Mouse (Mus musculus): ENCODE results near the gene Tlr13. TPM values are rescaled to one million over a fixed set of nuclear protein-coding genes. Genes with fewer than 3 reads are reported as not detected.

The Tlr13 gene
- polyA plus RNA-seq, 1 experiment: 0.05 TPM

- Histone ChIP-seq H3K36me3 (ENCODE audit: control insufficient read depth, insufficient read depth, low read length) (no peaks in the 10 kb centered on the region), H3K27me3 (ENCODE audit: control insufficient read depth, insufficient read depth, low read length) (no peaks in the 10 kb centered on the region), H3K27ac (ENCODE audit: control insufficient read depth, insufficient read depth, low read depth, low read length) (no peak overlapping the region), H3K4me3 (ENCODE audit: control insufficient read depth, low read depth, low read length) (no peak overlapping the region), H3K4me1 (ENCODE audit: control insufficient read depth, insufficient read depth, low read length) (no peaks in the 10 kb centered on the region)
- no peak for TF ChIP-seq POLR2A (IDR thresholded peaks at IDR 0.05; ENCODE audit: control insufficient read depth, low read depth, low read length)
- TF ChIP-seq CTCF (IDR thresholded peaks at IDR 0.05; ENCODE audit: control insufficient read depth, insufficient read depth, insufficient replicate concordance, low read depth, low read length): no peak
These were observed 21.0 kb downstream of the Tlr13 start for GRCm38 (mm10) chrX:106163995-106164394.

- Histone ChIP-seq H3K4me1 (ENCODE audit: control insufficient read depth, insufficient read depth, low read length) (no peaks in the 10 kb centered on the region), H3K36me3 (ENCODE audit: control insufficient read depth, insufficient read depth, low read length) (no peaks in the 10 kb centered on the region), H3K27ac (ENCODE audit: control insufficient read depth, insufficient read depth, low read depth, low read length) (no peak overlapping the region), H3K4me3 (ENCODE audit: control insufficient read depth, low read depth, low read length) (no peak overlapping the region), H3K27me3 (ENCODE audit: control insufficient read depth, insufficient read depth, low read length) (no peaks in the 10 kb centered on the region)
- no peak for TF ChIP-seq POLR2A (IDR thresholded peaks at IDR 0.05; ENCODE audit: control insufficient read depth, low read depth, low read length)
- no peak for TF ChIP-seq CTCF (IDR thresholded peaks at IDR 0.05; ENCODE audit: control insufficient read depth, insufficient read depth, insufficient replicate concordance, low read depth, low read length)
These were observed 21.6 kb downstream of the Tlr13 start for GRCm38 (mm10) chrX:106164555-106164954.

GRCm38 (mm10) chrX:106165089-106165488, 22.1 kb downstream of the Tlr13 start:
- H3K4me1 ChIP-seq (ENCODE audit: control insufficient read depth, insufficient read depth, low read length): no peaks in the 10 kb centered on the region
- no peak overlapping the region for H3K4me3 ChIP-seq (ENCODE audit: control insufficient read depth, low read depth, low read length)
- no peaks in the 10 kb centered on the region for H3K36me3 ChIP-seq (ENCODE audit: control insufficient read depth, insufficient read depth, low read length)
- TF ChIP-seq POLR2A (IDR thresholded peaks at IDR 0.05; ENCODE audit: control insufficient read depth, low read depth, low read length) (no peak), CTCF (IDR thresholded peaks at IDR 0.05; ENCODE audit: control insufficient read depth, insufficient read depth, insufficient replicate concordance, low read depth, low read length) (no peak)
- H3K27me3 ChIP-seq (ENCODE audit: control insufficient read depth, insufficient read depth, low read length): no peaks in the 10 kb centered on the region
- no peak overlapping the region for H3K27ac ChIP-seq (ENCODE audit: control insufficient read depth, insufficient read depth, low read depth, low read length)

GRCm38 (mm10) chrX:106171106-106171852, 28.3 kb downstream of the Tlr13 start:
- TF ChIP-seq POLR2A (IDR thresholded peaks at IDR 0.05; ENCODE audit: control insufficient read depth, low read depth, low read length): no peak
- peak; percentile 28; the same call in 1 of the 2 replicates for TF ChIP-seq CTCF (IDR thresholded peaks at IDR 0.05; ENCODE audit: control insufficient read depth, insufficient read depth, insufficient replicate concordance, low read depth, low read length)
- no peak overlapping the region for H3K27ac ChIP-seq (ENCODE audit: control insufficient read depth, insufficient read depth, low read depth, low read length)
- H3K36me3 ChIP-seq (ENCODE audit: control insufficient read depth, insufficient read depth, low read length): no peaks in the 10 kb centered on the region
- H3K4me3 ChIP-seq (ENCODE audit: control insufficient read depth, low read depth, low read length): peak overlapping the region; percentile 49
- H3K27me3 ChIP-seq (ENCODE audit: control insufficient read depth, insufficient read depth, low read length): no peaks in the 10 kb centered on the region
- no peaks in the 10 kb centered on the region for H3K4me1 ChIP-seq (ENCODE audit: control insufficient read depth, insufficient read depth, low read length)

- no peak for TF ChIP-seq POLR2A (IDR thresholded peaks at IDR 0.05; ENCODE audit: control insufficient read depth, low read depth, low read length)
- no peak for TF ChIP-seq CTCF (IDR thresholded peaks at IDR 0.05; ENCODE audit: control insufficient read depth, insufficient read depth, insufficient replicate concordance, low read depth, low read length)
- H3K27ac ChIP-seq (ENCODE audit: control insufficient read depth, insufficient read depth, low read depth, low read length): no peak overlapping the region
- H3K4me1 ChIP-seq (ENCODE audit: control insufficient read depth, insufficient read depth, low read length): no peaks in the 10 kb centered on the region
- H3K4me3 ChIP-seq (ENCODE audit: control insufficient read depth, low read depth, low read length): no peak overlapping the region
- no peaks in the 10 kb centered on the region for H3K36me3 ChIP-seq (ENCODE audit: control insufficient read depth, insufficient read depth, low read length)
- no peaks in the 10 kb centered on the region for H3K27me3 ChIP-seq (ENCODE audit: control insufficient read depth, insufficient read depth, low read length)
These were observed 28.8 kb downstream of the Tlr13 start for GRCm38 (mm10) chrX:106171853-106172154.

- no peak for TF ChIP-seq CTCF (IDR thresholded peaks at IDR 0.05; ENCODE audit: control insufficient read depth, insufficient read depth, insufficient replicate concordance, low read depth, low read length)
- H3K27ac ChIP-seq (ENCODE audit: control insufficient read depth, insufficient read depth, low read depth, low read length): no peak overlapping the region
- no peaks in the 10 kb centered on the region for H3K27me3 ChIP-seq (ENCODE audit: control insufficient read depth, insufficient read depth, low read length)
- no peaks in the 10 kb centered on the region for H3K4me1 ChIP-seq (ENCODE audit: control insufficient read depth, insufficient read depth, low read length)
- no peaks in the 10 kb centered on the region for H3K36me3 ChIP-seq (ENCODE audit: control insufficient read depth, insufficient read depth, low read length)
- H3K4me3 ChIP-seq (ENCODE audit: control insufficient read depth, low read depth, low read length): no peak overlapping the region
These were observed 33.3 kb downstream of the Tlr13 start for GRCm38 (mm10) chrX:106176331-106176730.

GRCm38 (mm10) chrX:106184279-106184678, 41.3 kb downstream of the Tlr13 start:
- TF ChIP-seq POLR2A (IDR thresholded peaks at IDR 0.05; ENCODE audit: control insufficient read depth, low read depth, low read length) (no peak), CTCF (IDR thresholded peaks at IDR 0.05; ENCODE audit: control insufficient read depth, insufficient read depth, insufficient replicate concordance, low read depth, low read length) (no peak)
- no peaks in the 10 kb centered on the region for H3K36me3 ChIP-seq (ENCODE audit: control insufficient read depth, insufficient read depth, low read length)
- no peak overlapping the region for H3K27ac ChIP-seq (ENCODE audit: control insufficient read depth, insufficient read depth, low read depth, low read length)
- H3K27me3 ChIP-seq (ENCODE audit: control insufficient read depth, insufficient read depth, low read length): no peaks in the 10 kb centered on the region
- peaks cover 3% of the 10 kb centered on the region for H3K4me1 ChIP-seq (ENCODE audit: control insufficient read depth, insufficient read depth, low read length)
- no peak overlapping the region for H3K4me3 ChIP-seq (ENCODE audit: control insufficient read depth, low read depth, low read length)
